Mouse (Mus musculus): Measurements from ENCODE around the gene Crybg1.

Crybg1 gene

GRCm38 (mm10) chr10:44148337-44149317 lies at the start of gene Crybg1:
Crybg1 (minus strand) TSS chr10:44148853.
- peak; percentile 2 for DNase-seq

GRCm38 (mm10) chr10:44177365-44177764 lies 28.7 kb upstream of the Crybg1 start:
- DNase-seq = no peak

GRCm38 (mm10) chr10:44176548-44176947 lies 27.9 kb upstream of the Crybg1 start:
- no peak for DNase-seq

GRCm38 (mm10) chr10:44176120-44176519 lies 27.5 kb upstream of the Crybg1 start:
- DNase-seq = no peak

GRCm38 (mm10) chr10:44170145-44170544 lies 21.5 kb upstream of the Crybg1 start:
- no peak for DNase-seq

- no peak for DNase-seq
These were observed 18.4 kb upstream of the Crybg1 start for GRCm38 (mm10) chr10:44167061-44167460.

- no peak for DNase-seq
These were observed 15.8 kb upstream of the Crybg1 start for GRCm38 (mm10) chr10:44164258-44164975.

GRCm38 (mm10) chr10:44163028-44163427 lies 14.4 kb upstream of the Crybg1 start:
- DNase-seq = no peak

- no peak for DNase-seq
These were observed 11.5 kb upstream of the Crybg1 start for GRCm38 (mm10) chr10:44160150-44160549.

GRCm38 (mm10) chr10:44157489-44157888 lies 8.8 kb upstream of the Crybg1 start:
- DNase-seq = no peak

GRCm38 (mm10) chr10:44150501-44150900 lies 1.8 kb upstream of the Crybg1 start:
- no peak for DNase-seq

GRCm38 (mm10) chr10:44143401-44143800 lies 5.3 kb downstream of the Crybg1 start:
- no peak for DNase-seq

- DNase-seq = no peak
These were observed 10.4 kb downstream of the Crybg1 start for GRCm38 (mm10) chr10:44138137-44138855.

- no peak for DNase-seq
These were observed 22.6 kb downstream of the Crybg1 start for GRCm38 (mm10) chr10:44126047-44126446.

GRCm38 (mm10) chr10:44124400-44124933 lies 24.2 kb downstream of the Crybg1 start:
- no peak for DNase-seq

GRCm38 (mm10) chr10:44118616-44119015 lies 30.0 kb downstream of the Crybg1 start:
- DNase-seq = no peak

GRCm38 (mm10) chr10:44116796-44117195 lies 31.9 kb downstream of the Crybg1 start:
- DNase-seq = no peak

GRCm38 (mm10) chr10:44114611-44115010 lies 34.0 kb downstream of the Crybg1 start:
- DNase-seq = no peak

GRCm38 (mm10) chr10:44112005-44112675 lies 36.5 kb downstream of the Crybg1 start:
- no peak for DNase-seq

- DNase-seq = no peak
These were observed 37.5 kb downstream of the Crybg1 start for GRCm38 (mm10) chr10:44111168-44111567.

- DNase-seq = no peak
These were observed 38.2 kb downstream of the Crybg1 start for GRCm38 (mm10) chr10:44110460-44110859.

- DNase-seq = no peak
These were observed 53.9 kb downstream of the Crybg1 start for GRCm38 (mm10) chr10:44094794-44095193.

Data from cerebellum, adult 11 months (tissue).